Mouse (Mus musculus) adrenal gland, adult 8-10 months (tissue): Measurements from ENCODE around the gene Cabin1. TPM values are rescaled to one million over a fixed set of nuclear protein-coding genes. Genes with fewer than 3 reads are reported as not detected.
"Not testable (repeated sequence)": the region's sequence is repeated elsewhere in the genome, so short reads cannot be mapped to it uniquely, and the experiment has no call there.

Experiments used
- DNase-seq: peaks from one replicate; pipeline ENCODE4 v3.0.0; 2022
- total RNA-seq, 4 experiments: library from RNA; stranded (reverse); gene quantifications; 2 replicates each; pipeline ENCODE4 v1.2.4; 2022

The Cabin1 gene
- total RNA-seq = 10 to 100 TPM; 35.7 to 69.0 (median 43.8) TPM

GRCm38 (mm10) chr10:75763682-75764518 is at the start of gene Cabin1:
TSS of gene Cabin1 (minus strand) at chr10:75764341.
- DNase-seq = peak; percentile 97

- DNase-seq = no peak
Measured at GRCm38 (mm10) chr10:75804217-75804616, 40.1 kb upstream of the Cabin1 start.

DNA sequence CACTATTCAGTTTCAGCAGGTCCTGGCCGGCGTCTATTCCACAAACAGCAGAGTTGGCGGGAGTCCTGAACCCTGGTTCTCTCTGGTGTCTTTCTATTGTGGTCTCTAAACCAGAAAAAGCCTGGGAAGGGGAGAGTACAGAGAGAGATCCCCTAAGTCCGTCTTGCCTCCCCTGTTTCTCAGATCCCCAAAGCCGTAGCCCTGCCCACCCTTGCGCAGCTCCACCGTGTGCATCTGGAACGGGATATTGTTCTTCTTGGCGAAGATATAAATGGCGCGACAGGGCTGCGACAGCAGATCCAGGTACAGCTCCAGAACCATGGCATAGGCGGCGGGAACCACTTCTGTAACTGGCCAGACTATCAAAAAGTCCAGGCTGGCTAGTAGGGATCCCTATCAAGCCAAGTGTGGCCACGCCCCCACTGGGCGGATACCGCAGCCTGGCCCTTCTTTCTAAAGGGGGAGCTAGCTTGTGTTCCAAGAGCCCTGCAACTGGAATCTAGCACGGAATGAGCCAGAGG is 34.1 kb upstream of the Cabin1 start, which contains the start of gene Gstt1:
Gstt1 (minus strand) TSS at position 409 of the 521 bp plus-strand sequence.
- peak; percentile 52 for DNase-seq

GRCm38 (mm10) chr10:75797619-75798175 is 33.6 kb upstream of the Cabin1 start:
- peak; percentile 37 for DNase-seq

GRCm38 (mm10) chr10:75796731-75797516 is 32.8 kb upstream of the Cabin1 start:
- no peak for DNase-seq

DNA sequence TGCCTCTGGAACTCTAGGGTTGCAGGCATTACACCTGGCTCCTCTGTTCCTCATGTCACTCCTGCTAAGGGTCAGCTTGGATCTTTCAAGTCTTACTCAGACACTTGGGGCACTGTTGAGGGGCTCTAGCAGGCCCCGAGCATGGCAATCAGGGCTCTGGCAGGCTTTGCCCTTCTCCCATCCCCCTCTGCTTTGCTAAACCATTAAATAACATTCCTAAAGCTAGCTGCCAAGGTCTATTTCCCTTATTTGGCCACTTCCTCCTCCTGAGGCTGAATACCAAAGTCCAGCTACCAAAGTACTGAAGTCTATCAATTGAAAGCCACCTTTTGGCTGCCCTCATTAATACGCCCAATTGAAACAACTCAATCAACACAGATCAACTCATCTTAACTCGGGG is 30.7 kb upstream of the Cabin1 start:
- no peak for DNase-seq

DNA sequence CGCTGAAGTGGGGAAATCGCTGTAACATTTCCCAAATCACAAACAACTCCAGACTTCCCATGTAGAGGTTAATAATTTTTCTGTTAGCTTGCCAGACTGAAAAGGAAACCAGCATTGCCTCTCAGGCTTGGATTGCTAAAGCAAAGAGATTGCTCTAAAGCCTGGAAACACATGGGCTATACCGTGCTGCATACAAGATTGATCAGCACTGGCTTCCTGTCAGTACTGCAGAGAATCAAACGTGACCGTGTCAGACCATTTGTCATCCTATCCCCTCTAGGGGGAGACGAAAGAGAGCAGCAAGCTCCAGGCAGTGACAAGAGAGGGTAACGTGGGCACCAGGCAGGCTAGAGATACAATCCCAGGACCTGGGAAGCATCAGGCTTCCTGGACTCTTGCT is 26.6 kb upstream of the Cabin1 start:
- DNase-seq = no peak

DNA sequence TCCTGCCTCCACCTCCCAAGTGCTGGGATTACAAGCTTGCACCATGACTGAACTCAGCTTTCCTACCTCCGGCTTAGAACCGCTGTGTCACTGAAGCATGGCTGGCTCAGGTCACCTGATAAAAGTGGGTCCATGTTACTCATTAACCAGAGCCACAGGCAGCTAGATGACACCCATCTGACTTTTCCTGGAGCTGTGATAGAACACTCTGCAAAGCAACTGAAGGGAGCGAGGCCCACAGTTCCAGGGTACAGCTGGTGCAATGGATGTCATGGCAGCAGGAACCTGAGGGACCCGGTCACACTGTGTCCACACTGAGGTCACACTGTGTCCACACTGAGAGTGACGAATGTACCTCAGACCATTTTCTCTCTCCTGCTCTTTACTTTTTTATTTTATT is 25.7 kb upstream of the Cabin1 start:
- DNase-seq = no peak

DNA sequence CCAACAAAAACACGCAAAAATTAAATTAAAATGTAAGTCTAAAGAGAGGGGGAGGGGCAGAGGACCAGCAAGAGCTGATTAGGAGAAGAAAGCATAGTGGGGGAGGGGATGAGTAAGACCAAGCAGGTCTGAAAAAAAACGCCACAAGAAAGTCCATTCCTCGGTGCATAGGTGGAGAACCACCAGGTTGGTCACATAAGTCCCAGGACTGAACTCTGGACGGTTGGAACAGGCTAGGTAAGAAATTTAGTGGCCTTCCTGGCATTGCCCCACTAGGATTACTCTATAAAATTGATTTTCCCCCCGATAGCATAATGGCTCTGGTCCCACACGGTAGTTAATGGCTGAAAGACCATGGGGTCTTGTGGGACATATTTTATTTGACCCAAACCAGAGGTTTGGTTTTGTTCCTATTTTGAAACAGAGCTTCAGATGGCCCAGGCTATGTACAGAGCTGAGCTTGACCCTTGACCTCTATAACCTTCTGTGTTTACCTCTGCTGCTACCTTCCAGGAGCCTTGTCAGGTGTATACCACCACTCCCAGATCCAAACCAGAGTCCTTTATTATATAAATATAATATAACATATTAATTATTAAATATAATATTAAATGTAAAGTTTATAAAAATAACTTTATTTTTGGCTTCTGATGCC is 25.1 kb upstream of the Cabin1 start:
- DNase-seq = no peak

DNA sequence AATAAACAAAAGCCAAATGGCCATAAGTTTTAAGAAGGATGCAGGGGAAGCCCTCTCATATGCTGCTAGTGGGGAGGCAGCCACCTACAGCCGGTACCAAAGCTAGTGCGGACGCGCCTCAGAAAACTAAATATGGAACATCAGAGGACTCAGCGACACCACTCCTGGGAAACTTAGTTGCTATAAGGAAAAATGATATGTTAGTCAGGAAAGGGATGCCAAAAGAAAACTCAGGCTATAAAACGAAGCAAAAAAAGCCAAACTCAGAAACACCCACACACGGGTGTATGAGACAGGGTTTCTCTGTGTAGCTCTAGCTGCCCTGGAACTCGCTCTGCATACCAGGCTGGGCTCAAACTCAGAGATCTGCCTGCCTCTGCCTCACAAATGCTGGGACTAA is 24.1 kb upstream of the Cabin1 start:
- DNase-seq = no peak

- DNase-seq = no peak
Measured at GRCm38 (mm10) chr10:75785442-75785841, 21.3 kb upstream of the Cabin1 start.

- peak; percentile 75 for DNase-seq
Measured at GRCm38 (mm10) chr10:75780769-75781578, 16.8 kb upstream of the Cabin1 start, which contains the start of the genes Gm20441 and Gstt3. TSS of gene Gm20441 (minus strand) at chr10:75780954. TSS of gene Gstt3 (minus strand) at chr10:75781414.

GRCm38 (mm10) chr10:75779206-75780174 is 15.3 kb upstream of the Cabin1 start:
- DNase-seq = no peak

DNA sequence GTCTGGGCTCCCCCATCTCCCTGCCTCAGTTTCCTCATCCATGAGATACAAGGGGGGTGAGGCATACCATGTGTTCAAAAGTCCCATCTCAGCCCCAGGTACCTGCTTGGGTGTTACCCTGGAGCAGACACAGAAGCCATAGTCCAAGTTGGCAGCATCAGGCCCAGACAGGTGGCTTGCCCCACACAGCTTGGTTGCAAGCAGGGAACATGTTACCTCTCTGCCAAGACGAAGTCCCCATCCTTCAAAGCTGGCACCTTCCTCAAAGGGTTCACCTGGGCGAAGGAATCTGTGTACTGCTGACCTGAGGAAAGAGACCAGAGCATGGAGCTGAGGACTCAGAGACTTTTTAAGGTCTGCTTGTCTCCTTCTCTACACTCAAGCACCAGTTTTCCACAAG is 13.7 kb upstream of the Cabin1 start:
- no peak for DNase-seq

DNA sequence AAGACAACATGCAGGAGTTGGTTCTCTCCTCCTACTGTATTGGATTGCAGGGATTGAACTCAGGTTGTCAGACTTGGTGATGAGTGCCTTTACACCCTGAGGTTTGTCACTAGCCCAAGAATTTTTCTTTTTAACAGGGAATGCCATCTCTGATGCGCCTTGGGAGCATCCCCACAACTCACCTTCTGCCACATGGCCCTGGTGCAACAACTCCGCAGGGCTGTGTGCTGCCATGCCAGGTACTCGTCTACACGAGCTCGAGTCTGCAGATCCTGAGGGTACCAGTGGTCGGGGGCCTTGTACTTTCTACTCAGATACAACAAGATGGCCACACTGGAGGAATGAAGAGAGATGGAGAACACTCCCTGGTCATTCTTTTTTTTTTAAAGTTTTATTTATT is 12.4 kb upstream of the Cabin1 start:
- DNase-seq = no peak

DNA sequence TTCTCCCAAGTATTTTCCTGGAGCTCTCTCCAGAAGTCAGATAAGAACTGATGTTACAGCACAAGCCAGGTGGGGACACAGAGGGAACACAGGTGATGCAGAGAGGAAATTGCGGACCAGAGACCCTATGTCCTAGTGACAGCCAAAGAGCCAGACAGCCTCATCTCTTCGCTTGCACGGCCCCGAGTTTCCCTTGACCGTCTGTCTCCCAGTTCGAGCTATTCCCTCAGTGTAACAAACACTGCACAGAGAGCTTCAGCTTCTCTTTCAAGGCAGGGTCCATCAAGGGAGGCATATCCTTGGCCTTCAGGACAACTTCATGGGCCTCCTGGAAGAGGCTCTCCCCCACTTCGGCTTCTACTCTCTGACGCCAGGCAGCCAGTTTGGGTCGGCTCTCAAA is 10.4 kb upstream of the Cabin1 start:
- no peak for DNase-seq

DNA sequence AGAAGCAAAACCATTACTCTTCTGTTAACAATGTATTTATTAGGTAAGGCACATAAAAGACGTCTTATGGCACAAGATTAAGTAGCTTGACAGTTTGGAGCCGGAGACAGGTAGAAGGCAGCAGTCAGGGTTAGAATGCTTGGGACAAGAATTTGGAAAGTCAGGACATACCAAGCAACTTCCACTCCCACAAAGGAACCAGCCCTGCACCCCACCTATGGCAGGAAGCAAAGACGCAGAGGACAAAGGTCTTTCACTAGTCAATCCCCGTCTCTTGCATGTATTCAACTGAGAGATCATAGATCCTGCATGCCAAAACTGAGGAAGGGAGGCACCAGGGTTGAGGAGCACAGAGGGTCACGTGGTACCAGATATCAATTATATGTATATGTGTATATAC is 10.0 kb upstream of the Cabin1 start:
- no peak for DNase-seq

GRCm38 (mm10) chr10:75772795-75773664 is 8.9 kb upstream of the Cabin1 start, which contains the start of gene Ddt:
TSS of gene Ddt (minus strand) at chr10:75773414.
- DNase-seq = peak; percentile 82

DNA sequence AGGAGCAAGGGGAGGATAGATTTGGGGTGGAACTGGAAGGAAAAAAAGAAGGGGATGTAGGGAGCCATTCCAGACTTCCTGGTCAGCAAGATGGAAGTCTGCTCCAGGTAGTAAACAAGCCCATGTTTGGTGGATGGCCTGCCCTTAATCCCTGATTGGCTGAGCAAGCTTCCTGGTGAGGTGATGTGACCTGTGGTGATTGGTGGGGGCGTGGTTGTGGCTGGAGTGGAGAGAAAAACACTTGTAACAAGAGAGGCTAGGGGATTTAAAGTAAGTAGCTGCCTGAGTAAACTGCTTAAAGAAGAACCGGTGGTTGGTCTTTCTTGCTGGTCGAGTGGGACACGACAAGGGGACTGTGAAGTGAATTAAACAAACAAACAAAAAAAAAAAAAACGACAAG is 3.6 kb upstream of the Cabin1 start:
- not testable (repeated sequence) for DNase-seq
